Mouse (Mus musculus): ENCODE measurements at regions not wholly inside any gene's neighbourhood (a gene's known extent, or its start where the extent isn't known, plus 50 kb on each side); places are given as distances from the start of the nearest gene placed in this dataset.
"Not testable (repeated sequence)": the region's sequence is repeated elsewhere in the genome, so short reads cannot be mapped to it uniquely, and the experiment has no call there.

GRCm38 (mm10) chrY:4072666-4073065 is 301.2 kb downstream of the Gm3376 start:
- TF ChIP-seq POLR2A (IDR thresholded peaks at IDR 0.05; ENCODE audit: borderline replicate concordance, extremely low read depth, insufficient read depth, insufficient read length, poor library complexity, severe bottlenecking); CTCF (IDR thresholded peaks at IDR 0.05; ENCODE audit: borderline replicate concordance, extremely low read depth, insufficient read depth, insufficient read length): not testable (repeated sequence)

Data from brain, embryonic 14.5 days (tissue).